Mouse (Mus musculus) CH12.LX (cell line): Measurements from ENCODE around the gene Gm7247. TPM values are rescaled to one million over a fixed set of nuclear protein-coding genes. Genes with fewer than 3 reads are reported as not detected.
A peak's percentile ranks its signal among the peaks of the same experiment; 100 is the strongest.
"Not testable (repeated sequence)": the region's sequence is repeated elsewhere in the genome, so short reads cannot be mapped to it uniquely, and the experiment has no call there.

Experiments used
- DNase-seq: peaks from one replicate; pipeline ENCODE4 v3.0.0-alpha.2; 2013; ENCODE audit errors: extremely low read depth
- H3K27ac ChIP-seq: 2 replicates; pipeline ENCODE4 v1.5.1; 2012; ENCODE audit warnings: low read depth, mild to moderate bottlenecking, control low read depth, moderate library complexity; ENCODE audit not compliant: insufficient read depth
- H3K27me3 ChIP-seq: replicated peaks from 2 replicates; pipeline ENCODE3; 2012; ENCODE audit warnings: inconsistent platforms
- H3K36me3 ChIP-seq, 2 experiments: replicated peaks in 1 of 2; 2 replicates each; pipeline versions ENCODE3 to v1.6.1; 2012; ENCODE audit warnings: inconsistent platforms in 1 of 2, low read length in 1 of 2, mild to moderate bottlenecking in 1 of 2, mixed read lengths in 1 of 2, moderate library complexity in 1 of 2; ENCODE audit not compliant: control insufficient read depth in 1 of 2, insufficient read depth in 1 of 2
- H3K4me1 ChIP-seq, 2 experiments: 2 replicates each; pipeline ENCODE4 v1.6.1; 2012; ENCODE audit warnings: inconsistent platforms in 1 of 2, moderate library complexity in 1 of 2; ENCODE audit not compliant: insufficient read depth in 2 of 2, control insufficient read depth in 1 of 2
- H3K4me2 ChIP-seq: 2 replicates; pipeline ENCODE4 v1.6.1; 2012; ENCODE audit warnings: low read depth, mild to moderate bottlenecking, control low read depth; ENCODE audit not compliant: poor library complexity, insufficient read depth, severe bottlenecking
- H3K4me3 ChIP-seq, 3 experiments: fragments of 150-350 bp in 1 of 3; sonication (generic) in 1 of 3; replicated peaks in 1 of 3; 2 replicates each; pipeline versions ENCODE3 to v1.5.1; 2011 to 2012; ENCODE audit warnings: low read depth in 2 of 3, low read length in 2 of 3, mild to moderate bottlenecking in 2 of 3, moderate library complexity in 2 of 3, control low read depth in 1 of 3, improper control_type of control experiment in 1 of 3, inconsistent platforms in 1 of 3, mixed read lengths in 1 of 3; ENCODE audit not compliant: poor library complexity in 1 of 3
- H3K79me2 ChIP-seq: replicated peaks from 2 replicates; pipeline ENCODE4 v1.6.1; 2012; ENCODE audit warnings: mild to moderate bottlenecking, moderate library complexity; ENCODE audit not compliant: control insufficient read depth, poor library complexity, insufficient read depth, severe bottlenecking; ENCODE audit errors: extremely low read depth
- H3K9ac ChIP-seq: 2 replicates; pipeline ENCODE4 v1.6.1; 2012; ENCODE audit warnings: low read depth, mild to moderate bottlenecking, control low read depth, moderate library complexity; ENCODE audit not compliant: insufficient read depth
- H3K9me3 ChIP-seq: replicated peaks from 2 replicates; pipeline ENCODE3; 2012; ENCODE audit warnings: low read length, inconsistent platforms, mixed read lengths
- ETS1 ChIP-seq: conservative IDR thresholded peaks from 2 replicates; pipeline ENCODE4 v1.6.1; 2012; ENCODE audit warnings: low read depth, mild to moderate bottlenecking, inconsistent platforms, low read length, improper control_type of control experiment, moderate library complexity
- HCFC1 ChIP-seq: IDR thresholded peaks from 2 replicates; pipeline ENCODE4 v1.6.1; 2012; ENCODE audit warnings: low read depth, mild to moderate bottlenecking, inconsistent platforms, low read length, improper control_type of control experiment
- TBP ChIP-seq: conservative IDR thresholded peaks from 2 replicates; pipeline ENCODE4 v1.6.1; 2011; ENCODE audit warnings: low read depth, low read length, improper control_type of control experiment
- ZMIZ1 ChIP-seq: IDR thresholded peaks from 2 replicates; pipeline ENCODE4 v1.6.1; 2012; ENCODE audit warnings: low read depth, mild to moderate bottlenecking, inconsistent platforms, low read length, improper control_type of control experiment
- dilution Hi-C: fragments of 300-500 bp; cut with MboI; formaldehyde crosslinking; loops from 2 replicates; pipeline ENCODE4 v1.14.3; 2020; ENCODE audit warnings: low sequenced_read_pairs; ENCODE audit not compliant: extremely low pct_unique_long_range_greater_than_20kb, extremely low pct_ligation_motif_present
- in situ Hi-C: fragments of 300-500 bp; cut with MboI; formaldehyde crosslinking; loops from 3 replicates; pipeline ENCODE4 v1.14.3; 2019; ENCODE audit warnings: low sequenced_read_pairs, low pct_ligation_motif_present, low pct_unique_long_range_greater_than_20kb, mixed read lengths
- polyA plus RNA-seq: library from polyadenylated mRNA; unstranded; fragments of >175 nt; gene quantifications from 2 replicates; pipeline ENCODE4 v1.2.1, GENCODE M21; 2012; ENCODE audit warnings: low read depth; ENCODE audit not compliant: insufficient read length
- total RNA-seq, 2 experiments: library from RNA; depleted of rRNA; stranded (reverse); fragments of 300-350 nt in 1 of 2; fragments of >200 nt in 1 of 2; gene quantifications; 2 replicates each; pipeline ENCODE4 v1.2.3; 2012 to 2014

Gene Gm7247
- total and polyA plus RNA-seq, 3 experiments: not detected

DNA sequence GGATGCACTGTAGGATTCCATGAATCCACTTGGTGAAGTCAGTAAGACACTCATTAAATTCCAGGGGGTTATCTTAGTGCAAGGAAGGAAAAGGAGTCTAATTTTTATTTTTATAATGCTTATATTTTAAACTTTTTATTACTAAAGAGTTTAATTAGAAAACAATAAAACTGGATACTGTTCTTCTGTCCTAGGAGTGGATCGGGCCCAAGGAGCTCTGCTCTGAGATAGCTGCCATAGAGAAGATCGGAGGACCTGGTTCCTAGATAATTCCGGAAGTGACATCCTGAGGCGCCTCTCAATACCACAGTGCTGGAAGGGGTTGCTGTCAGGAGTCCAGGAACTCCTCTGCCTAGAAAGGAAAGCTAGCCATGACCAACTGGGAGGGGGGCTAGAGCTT lies 190.9 kb downstream of the Gm7247 start, which contains the start of gene Gm5622:
TSS of gene Gm5622 (plus strand) at position 301 of the 400 bp plus-strand sequence.
- DNase-seq: no peak
- Histone ChIP-seq H3K4me2 (no peak within 1 kb of the TSS), H3K9ac (no peak within 1 kb of the TSS), H3K4me3 (peak within 1 kb of the TSS in 1 of 3 experiments; percentile 11), H3K27me3 (no peaks in the 10 kb centered on the region), H3K79me2 (no peaks in the 10 kb centered on the region), H3K36me3 (no peaks in the 10 kb centered on the region), H3K27ac (no peak within 1 kb of the TSS), H3K9me3 (no peaks in the 10 kb centered on the region), H3K4me1 (no peaks in the 10 kb centered on the region)
- TF ChIP-seq ETS1 (no peak), HCFC1 (0 out of 2 replicates have a peak, but pooled peaks have one; percentile 14), TBP (no peak)
- in situ Hi-C loops: no loop called here
- dilution Hi-C loops: no loop called here

- H3K4me1 ChIP-seq, in situ Hi-C loops, H3K9ac ChIP-seq, H3K36me3 ChIP-seq, H3K27ac ChIP-seq, H3K4me2 ChIP-seq, H3K27me3 ChIP-seq, H3K9me3 ChIP-seq, dilution Hi-C loops, H3K4me3 ChIP-seq, DNase-seq, H3K79me2 ChIP-seq: not testable (repeated sequence)
Measured at GRCm38 (mm10) chr14:51573963-51574362, 212.4 kb downstream of the Gm7247 start, which contains the start of gene Gm17175. Gene Gm17175, minus strand, starts transcription at chr14:51574063.

DNA sequence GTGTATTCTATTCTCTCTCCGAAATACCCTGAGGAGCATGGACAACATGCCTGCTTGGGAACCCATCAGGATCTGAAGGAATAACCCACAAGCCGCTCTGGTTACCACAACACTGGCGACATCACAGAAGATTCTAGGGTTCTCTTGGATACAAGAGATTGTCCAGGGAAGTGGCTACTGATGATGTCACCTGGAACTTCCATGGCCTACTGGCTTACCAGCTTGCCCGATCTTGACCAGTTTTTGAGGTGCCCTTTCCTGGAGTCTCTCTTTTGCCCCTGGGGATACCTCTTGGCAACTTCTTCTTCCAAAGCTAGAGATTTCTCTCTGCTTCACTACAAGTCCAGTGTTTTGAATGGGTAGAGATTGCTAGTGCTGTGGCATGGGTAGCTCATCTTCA lies 230.5 kb downstream of the Gm7247 start, which contains the start of gene Gm17174:
TSS of gene Gm17174 (minus strand) at position 101 of the 400 bp plus-strand sequence.
- H3K36me3 ChIP-seq, H3K27ac ChIP-seq, dilution Hi-C loops, H3K9ac ChIP-seq, H3K4me3 ChIP-seq, H3K79me2 ChIP-seq, H3K27me3 ChIP-seq, DNase-seq, in situ Hi-C loops, H3K4me1 ChIP-seq, H3K9me3 ChIP-seq, H3K4me2 ChIP-seq: not testable (repeated sequence)

DNA sequence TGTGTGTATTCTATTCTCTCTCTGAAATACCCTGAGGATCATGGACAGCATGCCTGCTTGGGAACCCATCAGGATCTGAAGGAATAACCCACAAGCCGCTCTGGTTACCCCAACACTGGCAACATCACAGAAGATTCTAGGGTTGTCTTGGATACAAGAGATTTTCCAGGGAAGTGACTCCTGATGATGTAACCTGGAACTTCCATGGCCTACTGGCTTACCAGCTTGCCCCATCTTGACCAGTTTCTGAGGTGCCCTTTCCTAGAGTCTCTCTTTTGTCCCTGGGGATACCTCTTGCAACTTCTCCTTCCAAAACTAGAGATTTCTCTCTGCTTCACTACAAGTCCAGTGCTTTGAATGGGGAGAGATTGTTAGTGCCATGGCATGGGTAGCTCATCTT lies 249.7 kb downstream of the Gm7247 start, which contains the start of gene Gm17078:
TSS of gene Gm17078 (minus strand) at position 101 of the 400 bp plus-strand sequence.
- TF ChIP-seq ZMIZ1 (no peak), TBP (no peak)
- Histone ChIP-seq H3K9me3 (no peaks in the 10 kb centered on the region), H3K4me2 (no peak within 1 kb of the TSS), H3K27me3 (no peaks in the 10 kb centered on the region), H3K27ac (no peak within 1 kb of the TSS), H3K4me1 (no peaks in the 10 kb centered on the region), H3K79me2 (no peaks in the 10 kb centered on the region), H3K36me3 (no peaks in the 10 kb centered on the region), H3K9ac (no peak within 1 kb of the TSS), H3K4me3 (no peak within 1 kb of the TSS)
- dilution Hi-C loops: no loop called here
- in situ Hi-C loops: no loop called here
- DNase-seq: no peak

Other genes starting within 250 kb of the Gm7247 start
- not detected in 2 replicates for gene Eddm3b, start 247.3 kb upstream of the Gm7247 start, total RNA-seq (2012; rRNA removed)
- not detected in 2 replicates for gene Eddm3b, start 247.3 kb upstream of the Gm7247 start, total RNA-seq (2014; rRNA removed)
- gene Eddm3b, start 247.3 kb upstream of the Gm7247 start, polyA plus RNA-seq: not detected in 2 replicates
- gene Rnase6, start 237.8 kb upstream of the Gm7247 start, total RNA-seq (2012; rRNA removed): 15.6 and 18.3 TPM in 2 replicates
- gene Rnase6, start 237.8 kb upstream of the Gm7247 start, total RNA-seq (2014; rRNA removed): 35.1 and 38.2 TPM in 2 replicates
- 15.3 and 16.4 TPM in 2 replicates for gene Rnase6, start 237.8 kb upstream of the Gm7247 start, polyA plus RNA-seq
- gene Rnase1, start 215.0 kb upstream of the Gm7247 start, total RNA-seq (2012; rRNA removed): 0.17 TPM in 1 of 2 replicates, not detected in the other
- not detected in 2 replicates for gene Rnase1, start 215.0 kb upstream of the Gm7247 start, total RNA-seq (2014; rRNA removed)
- gene Rnase1, start 215.0 kb upstream of the Gm7247 start, polyA plus RNA-seq: not detected in 2 replicates
- 1.3 and 1.6 TPM in 2 replicates for gene Rnase2b, start 199.5 kb upstream of the Gm7247 start, total RNA-seq (2012; rRNA removed)
- gene Rnase2b, start 199.5 kb upstream of the Gm7247 start, total RNA-seq (2014; rRNA removed): not detected in 2 replicates
- gene Rnase2b, start 199.5 kb upstream of the Gm7247 start, polyA plus RNA-seq: 0.33 TPM in 1 of 2 replicates, not detected in the other
- gene Ang2, start 162.6 kb upstream of the Gm7247 start, total RNA-seq (2012; rRNA removed): not detected in 2 replicates
- not detected in 2 replicates for gene Ang2, start 162.6 kb upstream of the Gm7247 start, total RNA-seq (2014; rRNA removed)
- gene Ang2, start 162.6 kb upstream of the Gm7247 start, polyA plus RNA-seq: not detected in 2 replicates
- gene Ear14, start 158.4 kb upstream of the Gm7247 start, total RNA-seq (2012; rRNA removed): not detected in 2 replicates
- gene Ear14, start 158.4 kb upstream of the Gm7247 start, total RNA-seq (2014; rRNA removed): not detected in 2 replicates
- gene Ear14, start 158.4 kb upstream of the Gm7247 start, polyA plus RNA-seq: not detected in 2 replicates
- not detected in 2 replicates for gene Rnase2a, start 105.6 kb upstream of the Gm7247 start, total RNA-seq (2012; rRNA removed)
- gene Rnase2a, start 105.6 kb upstream of the Gm7247 start, total RNA-seq (2014; rRNA removed): not detected in 2 replicates
- gene Rnase2a, start 105.6 kb upstream of the Gm7247 start, polyA plus RNA-seq: not detected in 2 replicates
- gene Vmn2r88, start 49.1 kb downstream of the Gm7247 start, total RNA-seq (2012; rRNA removed): not detected in 2 replicates
- not detected in 2 replicates for gene Vmn2r88, start 49.1 kb downstream of the Gm7247 start, total RNA-seq (2014; rRNA removed)
- gene Vmn2r88, start 49.1 kb downstream of the Gm7247 start, polyA plus RNA-seq: not detected in 2 replicates
- 0.08 TPM in 1 of 2 replicates, not detected in the other for gene Vmn2r89, start 90.1 kb downstream of the Gm7247 start, total RNA-seq (2012; rRNA removed)
- gene Vmn2r89, start 90.1 kb downstream of the Gm7247 start, total RNA-seq (2014; rRNA removed): not detected in 2 replicates
- gene Vmn2r89, start 90.1 kb downstream of the Gm7247 start, polyA plus RNA-seq: 0.09 and 0.26 TPM in 2 replicates
- 1.6 and 1.8 TPM in 2 replicates for gene Gm5622, start 191.0 kb downstream of the Gm7247 start, total RNA-seq (2012; rRNA removed)
- 0.19 and 0.34 TPM in 2 replicates for gene Gm5622, start 191.0 kb downstream of the Gm7247 start, total RNA-seq (2014; rRNA removed)
- gene Gm5622, start 191.0 kb downstream of the Gm7247 start, polyA plus RNA-seq: 0.29 TPM in 1 of 2 replicates, not detected in the other
- gene Gm17175, start 212.3 kb downstream of the Gm7247 start, total RNA-seq (2012; rRNA removed): not detected in 2 replicates
- gene Gm17175, start 212.3 kb downstream of the Gm7247 start, total RNA-seq (2014; rRNA removed): not detected in 2 replicates
- gene Gm17175, start 212.3 kb downstream of the Gm7247 start, polyA plus RNA-seq: not detected in 2 replicates
- gene Gm17174, start 230.4 kb downstream of the Gm7247 start, total RNA-seq (2012; rRNA removed): not detected in 2 replicates
- not detected in 2 replicates for gene Gm17174, start 230.4 kb downstream of the Gm7247 start, total RNA-seq (2014; rRNA removed)
- gene Gm17174, start 230.4 kb downstream of the Gm7247 start, polyA plus RNA-seq: not detected in 2 replicates
- gene Gm17078, start 249.6 kb downstream of the Gm7247 start, total RNA-seq (2012; rRNA removed): not detected in 2 replicates
- gene Gm17078, start 249.6 kb downstream of the Gm7247 start, total RNA-seq (2014; rRNA removed): not detected in 2 replicates
- gene Gm17078, start 249.6 kb downstream of the Gm7247 start, polyA plus RNA-seq: not detected in 2 replicates